Mouse (Mus musculus): Measurements from ENCODE around the gene Grip2.

Grip2 gene

GRCm38 (mm10) chr6:91796736-91797135 lies 30.3 kb downstream of the Grip2 start:
- in situ Hi-C loops (cut with MboI; ENCODE audit: low sequenced_read_pairs): loop anchor here (25.0 kb wide), 1 partner anchor 266 kb away; no protein-coding TSS in a partner anchor

- in situ Hi-C loops (cut with MboI; ENCODE audit: low sequenced_read_pairs): loop anchor here (25.0 kb wide), 1 partner anchor 266 kb away; no protein-coding TSS in a partner anchor
These were observed 31.0 kb downstream of the Grip2 start for GRCm38 (mm10) chr6:91796064-91796463.

- in situ Hi-C loops (cut with MboI; ENCODE audit: low sequenced_read_pairs): loop anchor here (25.0 kb wide), 1 partner anchor 267 kb away; no protein-coding TSS in a partner anchor
These were observed 31.4 kb downstream of the Grip2 start for GRCm38 (mm10) chr6:91795640-91796039.

DNA sequence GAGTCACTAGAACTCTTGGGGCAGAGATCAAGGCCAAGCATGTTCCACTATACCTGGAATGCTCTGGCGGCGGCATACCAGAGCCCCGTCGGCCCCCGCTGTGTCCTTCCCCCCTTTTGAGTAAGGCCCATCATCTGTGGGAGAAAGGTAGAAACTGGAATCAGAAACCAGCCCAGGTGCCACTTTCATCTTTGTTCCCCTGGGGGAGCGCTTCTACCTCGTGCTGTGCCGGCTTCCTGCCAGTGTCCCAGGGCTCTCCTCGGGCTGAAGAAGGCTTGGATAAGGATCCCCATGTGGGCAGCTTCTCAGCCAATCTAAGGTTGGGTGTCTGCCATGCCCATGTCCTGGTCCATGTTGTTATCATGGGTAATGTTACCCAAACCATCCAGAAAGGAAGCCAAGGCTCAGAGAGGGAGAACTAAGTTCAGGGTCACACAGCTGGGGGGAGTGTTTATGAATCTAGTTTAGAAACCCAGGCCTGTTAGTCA lies 38.7 kb downstream of the Grip2 start:
- in situ Hi-C loops (cut with MboI; ENCODE audit: low sequenced_read_pairs): loop anchor here (25.0 kb wide), 1 partner anchor 274 kb away; no protein-coding TSS in a partner anchor

DNA sequence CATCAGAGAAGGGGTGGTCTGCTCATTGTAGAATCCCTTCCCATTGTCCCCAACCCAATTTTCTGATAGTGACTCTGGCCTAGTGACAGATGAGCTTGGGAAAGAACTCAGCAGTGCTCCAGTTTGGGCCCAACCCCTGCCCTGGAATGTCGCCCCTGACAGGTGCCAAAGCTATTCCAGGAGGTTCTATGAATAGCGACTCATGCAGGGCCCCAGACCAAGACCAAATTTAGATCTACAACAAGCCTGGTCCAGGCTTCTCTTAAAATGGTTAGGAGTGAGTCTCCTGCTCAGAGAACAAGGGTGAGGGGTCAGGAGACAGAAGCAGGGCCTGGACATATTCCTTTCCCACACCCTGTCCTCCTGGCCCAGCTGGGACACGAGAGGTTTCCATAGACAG lies 42.0 kb downstream of the Grip2 start:
- in situ Hi-C loops (cut with MboI; ENCODE audit: low sequenced_read_pairs): loop anchor here (25.0 kb wide), 1 partner anchor 277 kb away; no protein-coding TSS in a partner anchor

DNA sequence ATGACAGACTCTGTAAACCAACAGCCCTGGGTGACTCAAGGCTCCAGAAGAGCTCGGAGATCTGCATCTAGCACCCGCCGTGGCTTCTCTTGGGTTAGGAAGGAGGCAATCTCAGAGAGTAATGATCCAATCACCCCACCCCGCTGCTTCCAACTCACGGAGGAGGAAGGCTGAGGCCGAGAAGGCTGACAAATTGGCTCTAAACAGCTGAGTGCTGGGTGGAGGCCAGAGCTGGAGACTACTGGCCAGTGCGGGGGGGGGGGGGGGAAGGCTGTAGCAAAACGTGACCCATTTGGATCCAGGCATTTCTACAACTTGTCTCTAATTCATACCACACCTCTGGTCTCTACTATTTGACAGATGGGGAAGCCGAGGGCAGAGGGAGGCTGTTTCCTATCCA lies 47.8 kb downstream of the Grip2 start:
- in situ Hi-C loops (cut with MboI; ENCODE audit: low sequenced_read_pairs): loop anchor here (25.0 kb wide), 1 partner anchor 283 kb away; no protein-coding TSS in a partner anchor

DNA sequence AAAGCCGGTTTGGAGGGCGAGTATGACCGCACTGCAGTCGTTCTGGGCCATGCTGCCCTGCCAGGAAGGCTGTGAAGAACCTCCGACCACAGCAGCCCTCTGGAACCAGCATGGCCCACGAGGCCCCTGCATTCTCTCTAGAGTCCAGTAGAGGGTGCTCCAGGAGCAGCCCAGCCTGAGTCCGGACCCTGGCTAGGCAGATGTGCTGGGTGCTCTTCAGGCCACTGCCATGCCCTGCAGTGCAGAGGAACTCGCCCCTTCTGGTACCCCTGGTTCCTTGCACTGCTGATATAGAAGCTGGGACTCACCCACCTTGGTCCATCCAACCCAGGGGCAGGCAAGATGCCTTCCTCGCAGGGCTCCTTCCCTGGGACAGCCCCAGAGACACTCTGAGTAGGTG lies 50.5 kb downstream of the Grip2 start:
- in situ Hi-C loops (cut with MboI; ENCODE audit: low sequenced_read_pairs): loop anchor here (25.0 kb wide), 1 partner anchor 286 kb away; no protein-coding TSS in a partner anchor

- in situ Hi-C loops (cut with MboI; ENCODE audit: low sequenced_read_pairs): no loop called here
These were observed 53.1 kb downstream of the Grip2 start for GRCm38 (mm10) chr6:91773951-91774350.

- in situ Hi-C loops (cut with MboI; ENCODE audit: low sequenced_read_pairs): no loop called here
These were observed 59.5 kb downstream of the Grip2 start for GRCm38 (mm10) chr6:91767550-91767949.

DNA sequence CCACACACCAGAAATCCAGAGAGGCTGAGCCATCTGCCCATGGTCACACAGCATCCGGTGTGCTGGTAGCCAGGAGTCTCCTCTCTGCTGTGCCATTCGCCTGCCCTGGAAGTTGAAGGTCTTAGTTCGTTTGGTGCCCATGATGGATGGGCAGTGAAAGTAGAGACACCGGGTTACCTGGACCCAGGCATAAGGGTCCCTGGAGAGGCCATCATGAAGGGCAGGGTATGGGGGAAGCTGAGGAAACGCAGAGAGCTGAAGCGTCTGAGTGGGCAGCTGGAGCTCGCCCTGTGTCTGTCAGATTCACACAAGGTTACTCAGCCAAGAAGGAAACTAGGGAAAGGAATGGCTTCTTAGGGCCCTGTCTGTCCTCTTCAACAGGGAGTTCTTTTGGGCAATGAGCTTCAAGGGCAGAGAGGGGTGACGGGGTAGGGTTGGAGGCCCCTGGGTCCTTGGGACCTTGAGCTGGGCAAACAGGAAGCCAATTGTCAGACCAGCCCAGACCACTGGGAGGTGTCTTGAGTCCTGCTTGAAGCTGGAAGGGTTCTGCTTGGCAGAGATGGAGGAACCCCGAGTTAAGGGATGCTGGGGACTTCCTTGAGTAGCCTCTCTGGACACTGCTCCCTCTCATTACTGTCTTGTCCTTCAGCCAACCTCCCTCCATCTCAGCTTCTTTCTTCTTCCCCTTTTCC lies 64.9 kb downstream of the Grip2 start:
- in situ Hi-C loops (cut with MboI; ENCODE audit: low sequenced_read_pairs): no loop called here

GRCm38 (mm10) chr6:91754845-91755244 lies 72.2 kb downstream of the Grip2 start:
- in situ Hi-C loops (cut with MboI; ENCODE audit: low sequenced_read_pairs): no loop called here

DNA sequence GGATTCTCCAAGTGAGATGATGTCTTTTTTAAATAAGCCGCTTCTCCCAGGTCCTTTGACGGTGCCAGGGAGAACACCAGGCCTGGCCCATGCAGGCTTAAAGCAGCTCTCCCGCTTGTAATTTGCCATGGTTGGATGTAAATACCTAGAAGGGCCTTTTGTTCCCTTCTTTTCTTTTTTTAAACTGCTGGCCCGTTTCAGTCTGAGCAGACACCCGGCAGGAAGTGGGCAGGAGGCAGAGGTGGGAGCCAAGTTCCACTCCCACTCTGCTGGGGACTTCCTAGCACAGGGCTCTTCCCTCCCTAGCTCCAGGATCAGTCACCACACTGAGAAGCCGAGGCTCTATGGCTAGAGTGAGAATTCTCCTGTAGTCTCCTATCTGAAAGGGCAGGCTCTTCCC lies 73.0 kb downstream of the Grip2 start:
- in situ Hi-C loops (cut with MboI; ENCODE audit: low sequenced_read_pairs): no loop called here

GRCm38 (mm10) chr6:91752884-91753283 lies 74.2 kb downstream of the Grip2 start:
- in situ Hi-C loops (cut with MboI; ENCODE audit: low sequenced_read_pairs): no loop called here

DNA sequence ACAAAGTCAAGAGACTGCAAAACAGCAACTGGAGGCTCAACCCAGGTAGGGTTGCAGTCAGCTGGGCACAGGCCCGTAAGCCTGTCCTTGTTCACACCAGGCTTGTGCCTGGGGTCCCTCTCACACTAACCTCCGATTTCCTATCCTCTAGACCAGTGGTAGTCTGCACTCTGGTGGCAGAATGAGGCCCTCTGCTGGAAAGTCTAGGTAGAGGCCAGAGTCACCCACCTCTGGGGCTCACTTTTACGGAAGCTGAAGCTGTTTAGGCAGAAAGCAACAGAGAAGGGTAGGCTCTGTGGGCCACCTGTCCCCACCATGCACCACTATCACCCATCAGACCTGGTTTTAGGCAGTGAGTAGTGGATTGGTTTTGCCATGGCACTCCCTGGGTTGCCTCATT lies 76.1 kb downstream of the Grip2 start:
- in situ Hi-C loops (cut with MboI; ENCODE audit: low sequenced_read_pairs): no loop called here

- in situ Hi-C loops (cut with MboI; ENCODE audit: low sequenced_read_pairs): no loop called here
These were observed 80.3 kb downstream of the Grip2 start for GRCm38 (mm10) chr6:91746776-91747175.

GRCm38 (mm10) chr6:91745947-91746582 lies 81.0 kb downstream of the Grip2 start:
- in situ Hi-C loops (cut with MboI; ENCODE audit: low sequenced_read_pairs): no loop called here

DNA sequence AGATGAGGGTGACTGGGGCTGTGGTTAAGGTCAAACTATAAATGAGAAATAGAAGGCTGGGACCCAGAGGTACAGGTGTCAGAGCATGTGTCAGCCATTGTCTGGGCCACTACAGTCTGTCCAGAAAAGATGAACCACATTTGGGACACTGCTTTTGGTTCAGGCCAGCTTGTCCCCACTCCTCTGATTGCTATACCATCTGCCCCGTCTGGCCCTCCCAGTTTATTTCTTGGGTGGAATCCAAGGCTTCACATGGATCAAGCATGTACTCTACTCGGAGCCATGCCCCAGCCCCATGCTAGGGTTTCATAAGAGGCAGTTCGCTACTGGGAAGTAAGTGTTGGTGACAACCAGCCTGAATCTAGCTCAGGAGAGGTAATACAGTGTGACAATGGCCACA lies 81.8 kb downstream of the Grip2 start:
- in situ Hi-C loops (cut with MboI; ENCODE audit: low sequenced_read_pairs): no loop called here

DNA sequence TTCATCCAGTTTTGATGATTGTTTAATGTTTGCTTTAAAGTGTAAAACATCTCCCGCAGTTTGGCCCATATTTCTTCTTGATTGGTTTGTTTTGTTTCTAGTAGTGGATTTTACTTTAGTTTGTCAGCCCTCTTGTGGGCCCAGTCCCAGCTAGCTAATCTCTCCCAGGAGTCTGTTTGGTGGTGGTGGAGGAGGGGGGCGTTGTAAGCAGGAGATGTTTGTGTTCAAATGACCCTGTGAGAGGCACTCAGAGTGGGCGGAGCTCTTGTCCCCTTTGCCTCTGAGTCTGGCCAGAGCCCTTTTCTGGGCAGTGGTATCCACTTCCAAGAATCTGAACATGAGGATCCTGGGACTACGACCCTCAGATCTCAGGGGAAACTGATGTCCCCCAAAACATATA lies 83.2 kb downstream of the Grip2 start:
- in situ Hi-C loops (cut with MboI; ENCODE audit: low sequenced_read_pairs): loop anchor here (5.0 kb wide), 1 partner anchor 172 kb away; no protein-coding TSS in a partner anchor

DNA sequence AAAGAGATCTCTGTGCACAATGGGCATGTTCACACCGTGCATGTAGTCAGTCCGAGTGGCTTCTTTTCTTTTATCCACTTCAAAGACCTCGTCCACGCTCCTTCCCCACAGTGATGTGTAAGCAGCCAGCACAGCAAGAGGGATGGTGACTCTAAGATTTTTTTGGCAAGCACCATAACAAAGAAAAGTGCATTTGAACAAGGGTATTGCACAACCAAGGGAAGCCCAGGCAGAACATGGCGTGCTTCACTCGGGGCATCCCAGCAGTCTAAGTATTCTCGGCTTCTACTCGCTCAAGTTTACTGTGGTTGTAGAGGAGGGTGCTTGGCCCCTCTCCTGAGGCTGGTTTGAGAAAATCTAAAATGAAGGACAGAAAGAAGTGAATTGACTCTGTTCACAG lies 84.1 kb downstream of the Grip2 start:
- in situ Hi-C loops (cut with MboI; ENCODE audit: low sequenced_read_pairs): loop anchor here (5.0 kb wide), 1 partner anchor 171 kb away; no protein-coding TSS in a partner anchor

DNA sequence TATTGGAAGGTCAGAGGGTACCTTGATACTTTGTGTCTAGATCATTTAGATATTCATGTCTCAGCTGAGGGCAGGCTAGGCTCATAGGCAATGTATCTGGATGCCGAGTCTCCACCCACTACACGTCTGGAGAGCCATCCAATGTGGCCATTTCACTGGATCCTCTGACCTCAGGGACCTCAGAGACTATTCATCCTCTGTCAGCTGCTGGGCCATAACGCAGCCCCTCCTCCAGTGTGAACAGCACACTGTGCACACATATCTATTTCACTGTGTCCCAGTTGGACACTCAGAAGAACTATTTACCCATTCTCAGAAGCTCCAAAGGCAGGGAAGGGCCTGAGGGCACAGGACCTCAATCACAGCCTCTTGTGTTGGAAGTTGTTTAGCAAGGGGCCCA lies 84.6 kb downstream of the Grip2 start:
- in situ Hi-C loops (cut with MboI; ENCODE audit: low sequenced_read_pairs): loop anchor here (5.0 kb wide), 1 partner anchor 170 kb away; no protein-coding TSS in a partner anchor

DNA sequence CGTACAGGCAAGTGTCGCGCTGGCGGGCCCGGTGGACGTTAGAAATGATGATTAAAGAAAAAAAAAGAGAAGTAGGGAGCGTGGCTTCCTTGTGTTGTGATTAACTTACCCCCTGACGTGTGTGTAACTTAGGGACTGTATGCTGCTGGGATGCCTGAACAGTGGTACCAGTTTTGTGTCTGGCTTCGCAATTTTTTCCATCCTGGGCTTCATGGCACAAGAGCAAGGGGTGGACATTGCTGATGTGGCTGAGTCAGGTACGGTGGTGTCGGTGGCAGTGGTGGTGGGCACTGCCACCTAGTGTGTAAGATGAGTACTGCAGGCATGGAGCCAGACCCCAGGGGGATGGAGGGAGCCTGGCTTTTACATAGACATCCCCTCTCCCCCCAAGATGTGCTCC lies 86.0 kb downstream of the Grip2 start:
- in situ Hi-C loops (cut with MboI; ENCODE audit: low sequenced_read_pairs): loop anchor here (5.0 kb wide), 1 partner anchor 169 kb away; no protein-coding TSS in a partner anchor

DNA sequence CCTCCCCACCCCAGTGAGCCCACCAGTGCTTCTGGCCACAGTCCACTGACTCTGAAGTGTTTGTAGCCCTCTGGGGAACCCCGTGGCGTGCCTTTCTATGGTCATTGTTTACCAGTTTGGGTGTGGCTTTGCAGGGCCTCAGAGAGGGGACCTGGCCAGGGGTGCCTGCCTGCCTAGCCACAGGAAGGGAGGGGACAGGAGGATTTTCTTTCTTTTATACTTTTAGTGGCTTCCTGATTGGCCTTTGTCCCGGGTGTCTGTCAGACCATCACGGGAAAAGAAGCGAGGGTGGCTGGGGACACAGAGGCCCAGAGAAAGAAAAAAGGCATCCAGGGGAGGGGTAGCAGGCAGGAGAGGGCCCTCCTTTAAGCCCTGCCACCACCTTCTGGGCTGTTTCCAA lies 89.0 kb downstream of the Grip2 start:
- in situ Hi-C loops (cut with MboI; ENCODE audit: low sequenced_read_pairs): no loop called here
